Mouse (Mus musculus) lung, embryonic 16.5 days (tissue): ENCODE data around the gene C9orf72. TPM values are rescaled to one million over a fixed set of nuclear protein-coding genes. Genes with fewer than 3 reads are reported as not detected.
A peak's percentile ranks its signal among the peaks of the same experiment; 100 is the strongest.

Experiments
- ATAC-seq: fragments of 200-750 bp; cut with Nextera tagmentation; 2 replicates; pipeline ENCODE4 v1.8.0; 2017; ENCODE audit warnings: low read depth, mild to moderate bottlenecking, moderate library complexity
- H3K27ac ChIP-seq: fragments of 300-500 bp; sonication (generic); 2 replicates; pipeline ENCODE4 v1.5.1; 2014; ENCODE audit warnings: mild to moderate bottlenecking, control low read depth, low read length
- H3K27me3 ChIP-seq: fragments of 300-500 bp; sonication (generic); 2 replicates; pipeline ENCODE4 v1.6.1; 2014; ENCODE audit warnings: low read depth, low read length, mixed read lengths; ENCODE audit not compliant: control insufficient read depth, insufficient read depth
- H3K36me3 ChIP-seq: fragments of 300-500 bp; sonication (generic); 2 replicates; pipeline ENCODE4 v1.6.1; 2014; ENCODE audit warnings: low read length; ENCODE audit not compliant: control insufficient read depth, insufficient read depth
- H3K4me1 ChIP-seq: fragments of 300-500 bp; sonication (generic); replicated peaks from 2 replicates; pipeline ENCODE4 v1.6.1; 2014; ENCODE audit warnings: low read length, mixed read lengths; ENCODE audit not compliant: control insufficient read depth, insufficient read depth
- H3K4me2 ChIP-seq: fragments of 300-500 bp; sonication (generic); 2 replicates; pipeline ENCODE4 v1.6.1; 2014; ENCODE audit warnings: low read depth, low read length, control low read depth
- H3K4me3 ChIP-seq: fragments of 300-500 bp; sonication (generic); 2 replicates; pipeline ENCODE4 v1.5.1; 2014; ENCODE audit warnings: mild to moderate bottlenecking, low read length, control low read depth
- H3K9ac ChIP-seq: fragments of 300-500 bp; sonication (generic); 2 replicates; pipeline ENCODE4 v1.6.1; 2014; ENCODE audit warnings: low read length, control low read depth
- H3K9me3 ChIP-seq: fragments of 300-500 bp; sonication (generic); 2 replicates; pipeline ENCODE4 v1.6.1; 2016; ENCODE audit warnings: low read length; ENCODE audit not compliant: control insufficient read depth
- WGBS: fragments of 180-500 bp; shearing (Covaris S2); extraction: QIAGEN DNeasy Blood & Tissue Kit; methylation state at CpG from one replicate; pipeline ENCODE4 v1.1.7; 2014; 5-methylcytosine and 5-hydroxymethylcytosine counted together
- polyA plus RNA-seq: library from polyadenylated mRNA; unstranded; fragments of >200 nt; fragmentation: Nextera tagmentation; extraction: Ambion mirVana; gene quantifications from 2 replicates; pipeline ENCODE4 v1.2.1, GENCODE M21; 2015

C9orf72 gene
- polyA plus RNA-seq, 1 experiment from 2014 or later, result 12.7 TPM

DNA sequence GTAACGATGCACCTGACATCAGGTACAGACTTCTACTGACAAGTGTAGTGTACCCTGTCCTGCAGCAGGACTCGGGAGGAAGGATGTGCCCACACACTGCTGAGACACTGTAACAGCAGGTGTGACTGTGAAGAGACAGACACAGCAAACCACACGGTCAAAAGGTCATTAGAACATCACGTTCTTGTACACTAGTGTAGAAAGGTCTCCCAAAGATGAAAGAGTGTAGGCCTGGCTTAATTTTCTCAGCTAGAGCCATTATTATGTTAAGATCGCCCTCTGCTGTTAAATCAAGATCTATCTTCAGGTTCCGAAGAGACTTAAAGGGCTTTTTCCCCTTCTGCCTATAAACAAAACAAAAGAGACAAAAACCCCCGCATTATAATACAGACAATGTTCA lies 33.2 kb downstream of the C9orf72 start:
- Histone ChIP-seq H3K9ac (no peak overlapping the region), H3K36me3 (peaks cover 3% of the 10 kb centered on the region; the same call in 1 of the 2 replicates), H3K4me2 (no peak overlapping the region), H3K27me3 (no peaks in the 10 kb centered on the region), H3K4me1 (no peaks in the 10 kb centered on the region), H3K4me3 (no peak overlapping the region), H3K27ac (no peak overlapping the region), H3K9me3 (no peaks in the 10 kb centered on the region)
- 40% methylated on average over 7 of the region's 7 CpGs for WGBS
- ATAC-seq, result 0 out of 2 replicates have a peak, but pooled peaks have one; percentile 34

DNA sequence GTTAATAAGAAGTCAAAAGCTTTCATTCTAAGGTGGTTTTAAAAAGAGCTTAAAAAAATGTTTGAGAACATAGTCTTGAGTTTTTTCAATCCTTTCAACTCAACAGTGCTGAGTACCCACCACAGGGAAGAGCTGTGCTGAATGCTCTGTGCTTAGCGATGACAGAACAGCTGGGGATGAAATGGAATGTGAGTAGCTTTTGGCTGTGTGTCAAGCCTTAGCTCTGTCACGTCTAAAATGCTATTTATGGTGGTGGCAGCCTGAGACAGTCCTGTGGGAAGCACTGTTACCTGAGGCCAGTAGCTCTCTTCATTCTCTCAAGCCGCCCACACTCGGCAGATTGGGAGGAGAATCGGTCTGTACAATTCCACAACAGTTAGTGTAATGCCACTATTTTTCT lies 36.2 kb downstream of the C9orf72 start:
- Histone ChIP-seq H3K9ac (no peak overlapping the region), H3K4me2 (no peak overlapping the region), H3K36me3 (no peaks in the 10 kb centered on the region; the same call in 1 of the 2 replicates), H3K9me3 (no peaks in the 10 kb centered on the region), H3K27ac (no peak overlapping the region), H3K4me1 (no peaks in the 10 kb centered on the region), H3K27me3 (no peaks in the 10 kb centered on the region), H3K4me3 (no peak overlapping the region)
- WGBS, result 69% methylated on average over 5 of the region's 5 CpGs
- no peak for ATAC-seq

DNA sequence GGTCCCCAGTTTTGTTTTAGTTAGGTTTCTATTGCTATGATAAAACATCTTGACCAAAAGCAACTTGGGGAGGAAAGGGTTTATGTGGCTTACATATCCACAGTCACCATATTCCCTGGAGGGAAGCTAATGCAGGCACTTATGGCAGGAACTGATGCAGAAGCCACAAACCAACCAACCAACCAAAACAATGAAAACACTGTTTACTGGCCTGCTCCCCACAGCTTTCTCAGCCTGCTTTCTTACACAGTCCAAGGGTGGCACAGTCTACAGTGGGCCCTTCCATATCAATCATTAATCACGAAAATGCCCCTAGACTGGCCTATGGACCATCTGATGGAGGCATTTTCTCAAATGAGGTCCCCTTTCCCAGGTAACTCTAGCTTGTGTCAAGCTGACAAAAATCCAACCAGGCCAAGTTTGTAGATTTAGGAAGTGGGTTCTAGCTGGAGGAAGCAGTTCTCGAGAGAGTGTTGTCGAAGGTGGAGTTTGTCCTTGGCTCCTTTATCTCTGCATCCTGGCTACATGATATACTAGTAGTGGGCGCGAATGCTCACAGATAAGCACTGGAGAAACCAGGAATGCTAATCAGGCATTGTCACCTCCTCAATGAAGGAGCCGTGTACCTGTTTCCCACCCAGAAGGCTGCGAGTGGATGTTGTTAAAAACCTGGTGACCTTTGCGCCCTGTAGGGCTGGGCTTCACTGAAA lies 38.2 kb downstream of the C9orf72 start:
- WGBS, result 78% methylated on average over 8 of the region's 8 CpGs

DNA sequence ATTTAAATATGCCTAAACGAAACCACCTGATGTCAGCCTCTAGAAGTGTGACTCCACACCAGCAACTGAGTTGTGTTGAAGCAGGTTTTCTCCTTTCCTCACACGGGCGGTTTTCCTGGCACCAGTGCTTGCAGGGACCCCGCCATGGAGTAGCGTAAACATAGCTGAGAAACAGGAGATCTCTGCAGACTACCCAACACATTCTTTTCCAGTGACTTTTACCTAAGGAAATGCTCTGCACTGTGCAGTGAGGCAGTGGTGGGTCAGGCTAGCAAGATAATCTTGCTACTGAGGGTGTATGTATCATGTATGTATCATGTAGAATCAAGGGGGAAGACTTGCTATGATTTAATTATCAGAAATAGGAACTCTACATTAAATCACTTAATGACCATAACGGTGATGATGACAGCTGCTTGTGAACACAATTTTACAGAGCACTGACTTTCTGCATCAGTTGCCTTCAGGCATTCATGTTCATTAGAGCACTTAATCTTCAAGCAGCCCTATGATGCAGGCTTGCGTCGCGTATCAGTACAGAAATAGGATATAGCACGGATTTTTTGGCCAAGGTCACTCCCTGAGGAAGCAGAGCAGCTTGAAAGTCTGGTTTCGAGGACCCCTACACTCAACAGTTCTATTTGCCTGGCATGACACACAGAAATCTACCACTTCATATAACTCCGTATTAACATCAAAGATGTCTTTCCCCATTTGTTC lies 47.9 kb downstream of the C9orf72 start:
- Histone ChIP-seq H3K4me2 (no peak overlapping the region), H3K4me1 (0 out of 2 replicates have a peak, but pooled peaks cover 3% of the 10 kb centered on the region), H3K27ac (no peak overlapping the region), H3K9ac (no peak overlapping the region), H3K27me3 (no peaks in the 10 kb centered on the region), H3K36me3 (no peaks in the 10 kb centered on the region), H3K4me3 (no peak overlapping the region), H3K9me3 (no peaks in the 10 kb centered on the region)
- 61% methylated on average over 12 of the region's 12 CpGs for WGBS
- ATAC-seq, result no peak

More for the DNA sequence above, 38.2 kb downstream of the C9orf72 start:
- no peak overlapping the region for H3K9ac ChIP-seq
- no peak overlapping the region for H3K27ac ChIP-seq
- no peaks in the 10 kb centered on the region; the same call in 1 of the 2 replicates for H3K36me3 ChIP-seq
- no peaks in the 10 kb centered on the region for H3K27me3 ChIP-seq
- no peaks in the 10 kb centered on the region for H3K4me1 ChIP-seq
- no peaks in the 10 kb centered on the region for H3K9me3 ChIP-seq
- no peak overlapping the region for H3K4me2 ChIP-seq
- no peak overlapping the region for H3K4me3 ChIP-seq
- no peak for ATAC-seq

- no peak overlapping the region for H3K27ac ChIP-seq
- H3K4me1 ChIP-seq, result 0 out of 2 replicates have a peak, but pooled peaks cover 3% of the 10 kb centered on the region
- no peaks in the 10 kb centered on the region for H3K27me3 ChIP-seq
- no peak for ATAC-seq
- no peak overlapping the region for H3K4me3 ChIP-seq
- WGBS, result 72% methylated on average over 2 of the region's 2 CpGs
- H3K9me3 ChIP-seq, result no peaks in the 10 kb centered on the region
- H3K36me3 ChIP-seq, result no peaks in the 10 kb centered on the region
- H3K4me2 ChIP-seq, result no peak overlapping the region
- H3K9ac ChIP-seq, result no peak overlapping the region
These were observed 50.4 kb downstream of the C9orf72 start for GRCm38 (mm10) chr4:35175566-35175965.

DNA sequence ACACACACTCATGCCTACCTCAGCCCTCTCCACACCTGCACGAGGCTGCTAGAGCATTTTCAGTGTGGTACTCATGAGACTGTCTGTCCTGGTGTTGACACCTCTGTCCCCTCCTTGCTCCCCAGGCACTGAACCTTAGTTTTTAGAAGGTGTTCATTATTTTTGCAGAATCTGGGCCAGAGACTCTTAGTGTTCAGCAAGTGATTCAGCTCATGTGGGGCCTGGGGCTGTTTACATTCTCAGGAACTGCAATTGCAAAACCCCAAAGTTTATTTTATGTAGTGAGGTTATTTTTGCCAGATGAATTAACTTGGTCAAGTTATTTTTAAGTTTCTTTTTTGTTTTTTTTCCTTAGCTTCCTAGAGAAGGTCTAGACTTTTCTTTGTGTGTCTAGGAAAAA lies 52.4 kb downstream of the C9orf72 start:
- Histone ChIP-seq H3K27ac (no peak overlapping the region), H3K4me1 (0 out of 2 replicates have a peak, but pooled peaks cover 5% of the 10 kb centered on the region), H3K4me2 (no peak overlapping the region), H3K27me3 (no peaks in the 10 kb centered on the region), H3K36me3 (no peaks in the 10 kb centered on the region), H3K9ac (no peak overlapping the region), H3K4me3 (no peak overlapping the region), H3K9me3 (no peaks in the 10 kb centered on the region)
- ATAC-seq, result no peak
- WGBS, result 33% methylated on average over 1 of the region's 1 CpGs

- H3K4me3 ChIP-seq, result no peak overlapping the region
- H3K36me3 ChIP-seq, result no peaks in the 10 kb centered on the region
- no peaks in the 10 kb centered on the region for H3K27me3 ChIP-seq
- H3K4me1 ChIP-seq, result 0 out of 2 replicates have a peak, but pooled peaks cover 2% of the 10 kb centered on the region
- no peak for ATAC-seq
- no peak overlapping the region for H3K9ac ChIP-seq
- WGBS, result 86% methylated on average over 2 of the region's 2 CpGs
- no peak overlapping the region for H3K27ac ChIP-seq
- no peaks in the 10 kb centered on the region for H3K9me3 ChIP-seq
- no peak overlapping the region for H3K4me2 ChIP-seq
These were observed 53.5 kb downstream of the C9orf72 start for GRCm38 (mm10) chr4:35172471-35172870.

- H3K4me1 ChIP-seq, result 0 out of 2 replicates have a peak, but pooled peaks cover 6% of the 10 kb centered on the region
- ATAC-seq, result peak; percentile 44
- H3K27ac ChIP-seq, result no peak overlapping the region
- H3K36me3 ChIP-seq, result no peaks in the 10 kb centered on the region
- no peaks in the 10 kb centered on the region for H3K27me3 ChIP-seq
- WGBS, result 43% methylated on average over 13 of the region's 13 CpGs
- H3K4me2 ChIP-seq, result no peak overlapping the region
- H3K4me3 ChIP-seq, result no peak overlapping the region
- H3K9ac ChIP-seq, result no peak overlapping the region
- H3K9me3 ChIP-seq, result no peaks in the 10 kb centered on the region
These were observed 56.3 kb downstream of the C9orf72 start for GRCm38 (mm10) chr4:35169571-35170125.

DNA sequence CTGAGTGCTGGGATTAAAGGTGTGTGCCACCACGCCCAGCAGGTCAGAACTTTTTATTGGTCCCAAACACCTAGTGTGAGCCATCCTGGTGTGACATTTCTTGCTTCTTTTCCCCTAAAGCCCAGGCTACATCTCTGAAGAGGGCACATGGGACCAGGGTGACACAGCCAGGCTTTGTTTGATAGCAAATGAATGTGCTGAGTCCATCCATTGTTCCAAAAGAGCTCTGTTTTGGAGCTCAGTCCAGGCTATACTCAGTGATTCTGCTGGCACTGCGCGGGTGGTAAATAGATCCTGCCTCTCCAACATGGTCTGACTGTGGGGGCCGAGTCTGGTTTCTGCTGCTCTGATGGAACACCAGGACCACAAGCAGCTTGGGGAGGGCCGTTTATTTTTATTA lies 58.1 kb downstream of the C9orf72 start:
- Histone ChIP-seq H3K4me2 (no peak overlapping the region), H3K9me3 (no peaks in the 10 kb centered on the region), H3K36me3 (no peaks in the 10 kb centered on the region), H3K4me3 (no peak overlapping the region), H3K9ac (no peak overlapping the region), H3K4me1 (0 out of 2 replicates have a peak, but pooled peaks cover 6% of the 10 kb centered on the region), H3K27me3 (no peaks in the 10 kb centered on the region), H3K27ac (no peak overlapping the region)
- no peak for ATAC-seq
- 76% methylated on average over 5 of the region's 5 CpGs for WGBS
